ENCODE assay signal across 13 mouse cellular contexts in genomic region chr10:70442623-70443022, GRCm38 (mm10). TPM values are rescaled to one million over a fixed set of nuclear protein-coding genes. Genes with fewer than 3 reads are reported as not detected.
DNase-seq lines count a peak whose midpoint lies in the region; ATAC-seq and TF ChIP-seq lines count a peak whose summit lies in the region.
"Had no signal": no experiment of that assay in that cellular context is flagged by ENCODE, and none has a peak within 500 bp of the region (broad histone marks: within the 10 kb centered on the region; RNA-seq: fewer than 3 reads in every experiment).

No protein-coding gene starts in this region.

- no peak overlapping the region for H3K27ac ChIP-seq in hindbrain, embryonic 10.5 days
- H3K27ac ChIP-seq in hindbrain, embryonic 11.5 days (ENCODE audit: low read depth, low read length) = no peak overlapping the region
- H3K27ac ChIP-seq in brown adipose tissue, adult 24 weeks (replicated peaks; ENCODE audit: low read depth, low read length) = 0 out of 2 replicates have a peak overlapping the region, but pooled peaks have one; percentile 32
- H3K27ac ChIP-seq in hindbrain, embryonic 12.5 days = no peak overlapping the region
- no peak overlapping the region for H3K27ac ChIP-seq in midbrain, postnatal 0 days (ENCODE audit: low read depth, low read length)
- H3K27ac ChIP-seq: heart, adult 2 months had no signal

- H3K27me3 ChIP-seq in hindbrain, embryonic 10.5 days (ENCODE audit: insufficient read depth, poor library complexity, severe bottlenecking) = no peaks in the 10 kb centered on the region
- H3K27me3 ChIP-seq in hindbrain, embryonic 11.5 days (ENCODE audit: control insufficient read depth, insufficient read depth, low read length) = no peaks in the 10 kb centered on the region
- H3K27me3 ChIP-seq in hindbrain, embryonic 12.5 days = no peaks in the 10 kb centered on the region
- H3K27me3 ChIP-seq in midbrain, postnatal 0 days (ENCODE audit: insufficient read depth, low read length) = no peaks in the 10 kb centered on the region

- no peaks in the 10 kb centered on the region for H3K36me3 ChIP-seq in hindbrain, embryonic 10.5 days
- no peaks in the 10 kb centered on the region for H3K36me3 ChIP-seq in hindbrain, embryonic 11.5 days (ENCODE audit: control insufficient read depth, insufficient read depth, low read length)
- no peaks in the 10 kb centered on the region for H3K36me3 ChIP-seq in hindbrain, embryonic 12.5 days
- H3K36me3 ChIP-seq in midbrain, postnatal 0 days (ENCODE audit: insufficient read depth, low read length) = no peaks in the 10 kb centered on the region

- no peak for DNase-seq in hindbrain, embryonic 10.5 days (ENCODE audit: low spot score)
- no peak for DNase-seq in hindbrain, embryonic 11.5 days (ENCODE audit: low spot score)
- no peak for DNase-seq in midbrain, postnatal 0 days (ENCODE audit: low spot score)
- DNase-seq in urinary bladder, postnatal 25 days (ENCODE audit: low spot score) = no peak
- no peak for DNase-seq in thymus, postnatal 0 days (ENCODE audit: low spot score)
- DNase-seq: adrenal gland, adult 8-10 months; heart, adult 2 months; liver; lung, postnatal 10 days; right cerebral cortex, postnatal 25 days had no signal

- no peak overlapping the region for H3K4me2 ChIP-seq in hindbrain, embryonic 11.5 days (replicated peaks; ENCODE audit: low read depth, low read length)
- peak overlapping the region; percentile 78 for H3K4me2 ChIP-seq in hindbrain, embryonic 12.5 days (replicated peaks)
- H3K4me2 ChIP-seq in midbrain, postnatal 0 days (ENCODE audit: low read depth, low read length, poor library complexity, severe bottlenecking) = peak overlapping the region; percentile 85

- H3K4me3 ChIP-seq in hindbrain, embryonic 10.5 days = peak overlapping the region; percentile 70; the same call in 1 of the 2 replicates
- no peak overlapping the region for H3K4me3 ChIP-seq in hindbrain, embryonic 11.5 days (ENCODE audit: low read depth, low read length)
- 0 out of 2 replicates have a peak overlapping the region, but pooled peaks have one; percentile 27 for H3K4me3 ChIP-seq in brown adipose tissue, adult 24 weeks (ENCODE audit: insufficient read depth, low read depth, low read length)
- 0 out of 2 replicates have a peak overlapping the region, but pooled peaks have one; percentile 4 for H3K4me3 ChIP-seq in hindbrain, embryonic 12.5 days
- no peak overlapping the region for H3K4me3 ChIP-seq in midbrain, postnatal 0 days (ENCODE audit: low read depth, low read length)

- no peak for ATAC-seq in hindbrain, embryonic 11.5 days (ENCODE audit: low FRiP score)
- ATAC-seq in hindbrain, embryonic 12.5 days (ENCODE audit: low FRiP score) = no peak
- no peak for ATAC-seq in midbrain, postnatal 0 days (ENCODE audit: low FRiP score)
- ATAC-seq in megakaryocyte-erythroid progenitor cell, adult 5-6 weeks (replicated peaks; ENCODE audit: low FRiP score, low TSS enrichment, poor library complexity, severe bottlenecking) = no peak

- WGBS in hindbrain, embryonic 10.5 days = 71% methylated on average over 5 of the region's 5 CpGs
- 70% methylated on average over 5 of the region's 5 CpGs for WGBS in hindbrain, embryonic 11.5 days
- 69% methylated on average over 5 of the region's 5 CpGs for WGBS in hindbrain, embryonic 12.5 days
- 82% methylated on average over 5 of the region's 5 CpGs for WGBS in midbrain, postnatal 0 days

- TF ChIP-seq CTCF in midbrain, postnatal 0 days (IDR thresholded peaks at IDR 0.05) = no peak

- H3K4me1 ChIP-seq in hindbrain, embryonic 10.5 days (replicated peaks) = peaks cover 47% of the 10 kb centered on the region
- H3K4me1 ChIP-seq in hindbrain, embryonic 11.5 days (replicated peaks; ENCODE audit: control insufficient read depth, insufficient read depth, low read length) = no peaks in the 10 kb centered on the region; the same call in none of the 2 replicates
- peaks cover 12% of the 10 kb centered on the region; the same call in 1 of the 2 replicates for H3K4me1 ChIP-seq in brown adipose tissue, adult 24 weeks (ENCODE audit: control insufficient read depth, insufficient read depth, insufficient read length, low read length)
- H3K4me1 ChIP-seq in hindbrain, embryonic 12.5 days = peaks cover 26% of the 10 kb centered on the region
- peaks cover 18% of the 10 kb centered on the region; the same call in 1 of the 2 replicates for H3K4me1 ChIP-seq in midbrain, postnatal 0 days (ENCODE audit: insufficient read depth, low read length)

- H3K9me3 ChIP-seq in hindbrain, embryonic 10.5 days = no peaks in the 10 kb centered on the region
- no peaks in the 10 kb centered on the region for H3K9me3 ChIP-seq in hindbrain, embryonic 11.5 days (ENCODE audit: control insufficient read depth, low read length)
- no peaks in the 10 kb centered on the region for H3K9me3 ChIP-seq in hindbrain, embryonic 12.5 days (replicated peaks)
- H3K9me3 ChIP-seq in midbrain, postnatal 0 days (ENCODE audit: low read length) = no peaks in the 10 kb centered on the region

- H3K9ac ChIP-seq in hindbrain, embryonic 11.5 days (ENCODE audit: low read depth, low read length) = no peak overlapping the region
- H3K9ac ChIP-seq in hindbrain, embryonic 12.5 days = no peak overlapping the region; the same call in 1 of the 2 replicates
- no peak overlapping the region for H3K9ac ChIP-seq in midbrain, postnatal 0 days (replicated peaks; ENCODE audit: low read length, poor library complexity, severe bottlenecking)

RNA-seq across cellular contexts. Expression of gene Fam13c, which starts 2.3 kb away (rescaled TPM):
- 9.6 and 13.7 TPM in 2 replicates for polyA plus RNA-seq in hindbrain, embryonic 10.5 days (2016; fragmentation: Nextera tagmentation; extraction: Ambion mirVana)
- 17.1 and 19.8 TPM in 2 replicates for polyA plus RNA-seq in hindbrain, embryonic 11.5 days (2014; fragmentation: Nextera tagmentation; extraction: Ambion mirVana)
- 5.0 and 5.9 TPM in 2 replicates for polyA plus RNA-seq in brown adipose tissue, adult 24 weeks (2012; ENCODE audit: insufficient read depth, insufficient read length, missing spikeins)
- polyA plus RNA-seq in hindbrain, embryonic 12.5 days (2016; fragmentation: Nextera tagmentation; extraction: Ambion mirVana) = 22.1 and 23.7 TPM in 2 replicates
- total RNA-seq in midbrain, postnatal 0 days (2014; rRNA removed) = 10.1 and 11.0 TPM in 2 replicates
- polyA plus RNA-seq in midbrain, postnatal 0 days (2015; fragmentation: Nextera tagmentation; extraction: Ambion mirVana) = 23.1 and 23.6 TPM in 2 replicates
- not detected in 2 replicates for total RNA-seq in megakaryocyte-erythroid progenitor cell, adult 5-6 weeks (2014; fragmentation: Nextera tagmentation)
- not detected in 2 replicates for total RNA-seq in megakaryocyte-erythroid progenitor cell, adult 5-6 weeks (2017)
- polyA plus RNA-seq in thymus, postnatal 0 days (2015; fragmentation: Nextera tagmentation; extraction: Ambion mirVana) = 3.2 and 3.4 TPM in 2 replicates

Comparison
In these comparisons a context has a peak if more than half of its experiments do, and no peak if none do; other contexts are left out.
1. H3K4me3 ChIP-seq: peak in hindbrain, embryonic 10.5 days (single experiment), brown adipose tissue, adult 24 weeks (single experiment) and hindbrain, embryonic 12.5 days (single experiment); none in hindbrain, embryonic 11.5 days (single experiment) and midbrain, postnatal 0 days (single experiment).